Mouse (Mus musculus) stomach, embryonic 14.5 days (tissue): ENCODE measurements at regions not wholly inside any gene's neighbourhood (a gene's known extent, or its start where the extent isn't known, plus 50 kb on each side); places are given as distances from the start of the nearest gene placed in this dataset.

Experiments used
- ATAC-seq: fragments of 200-750 bp; cut with Nextera tagmentation; 2 replicates; pipeline ENCODE4 v1.8.0; 2017; ENCODE audit warnings: low read depth, moderate TSS enrichment; ENCODE audit not compliant: insufficient number of reproducible peaks, insufficient read depth, low FRiP score
- H3K27ac ChIP-seq: fragments of 300-500 bp; sonication (generic); 2 replicates; pipeline ENCODE4 v1.5.1; 2014; ENCODE audit warnings: mild to moderate bottlenecking, low read length, moderate library complexity, mixed read lengths
- H3K27me3 ChIP-seq: fragments of 300-500 bp; sonication (generic); 2 replicates; pipeline ENCODE4 v1.6.1; 2014; ENCODE audit warnings: low read length, control low read depth, mixed read lengths; ENCODE audit not compliant: control insufficient read depth, insufficient read depth
- H3K36me3 ChIP-seq: fragments of 300-500 bp; sonication (generic); 2 replicates; pipeline ENCODE4 v1.6.1; 2014; ENCODE audit warnings: mild to moderate bottlenecking, control low read depth, low read length, moderate library complexity, mixed read lengths; ENCODE audit not compliant: control insufficient read depth, insufficient read depth
- H3K4me1 ChIP-seq: fragments of 300-500 bp; sonication (generic); 2 replicates; pipeline ENCODE4 v1.6.1; 2014; ENCODE audit warnings: low read length, control low read depth, mixed read lengths; ENCODE audit not compliant: control insufficient read depth, insufficient read depth
- H3K4me2 ChIP-seq: fragments of 300-500 bp; sonication (generic); replicated peaks from 2 replicates; pipeline ENCODE4 v1.6.1; 2014; ENCODE audit warnings: low read depth, low read length, control low read depth
- H3K4me3 ChIP-seq: fragments of 300-500 bp; sonication (generic); 2 replicates; pipeline ENCODE4 v1.5.1; 2014; ENCODE audit warnings: low read depth, low read length, control low read depth
- H3K9ac ChIP-seq: fragments of 300-500 bp; sonication (generic); replicated peaks from 2 replicates; pipeline ENCODE4 v1.6.1; 2014; ENCODE audit warnings: low read depth, mild to moderate bottlenecking, control low read depth, low read length, moderate library complexity, mixed read lengths
- H3K9me3 ChIP-seq: fragments of 300-500 bp; sonication (generic); 2 replicates; pipeline ENCODE4 v1.6.1; 2016; ENCODE audit warnings: low read depth, low read length, control low read depth; ENCODE audit not compliant: control insufficient read depth
- WGBS: fragments of 180-500 bp; shearing (Covaris S2); extraction: QIAGEN DNeasy Blood & Tissue Kit; methylation state at CpG from one replicate; pipeline ENCODE4 v1.1.7; 2014; 5-methylcytosine and 5-hydroxymethylcytosine counted together

GRCm38 (mm10) chr9:84555237-84555636 lies 630.3 kb downstream of the Bckdhb start:
- no peak overlapping the region for H3K9ac ChIP-seq
- H3K36me3 ChIP-seq, result no peaks in the 10 kb centered on the region
- no peak overlapping the region for H3K4me2 ChIP-seq
- no peaks in the 10 kb centered on the region for H3K27me3 ChIP-seq
- 17% methylated on average over 2 of the region's 2 CpGs for WGBS
- H3K4me1 ChIP-seq, result no peaks in the 10 kb centered on the region
- peak; percentile 18; the same call in 1 of the 2 replicates for ATAC-seq
- no peaks in the 10 kb centered on the region for H3K9me3 ChIP-seq
- no peak overlapping the region for H3K4me3 ChIP-seq
- H3K27ac ChIP-seq, result no peak overlapping the region

GRCm38 (mm10) chr9:84556261-84556844 lies 631.4 kb downstream of the Bckdhb start:
- no peaks in the 10 kb centered on the region for H3K4me1 ChIP-seq
- no peak overlapping the region for H3K27ac ChIP-seq
- ATAC-seq, result no peak
- 69% methylated on average over 11 of the region's 11 CpGs for WGBS
- H3K36me3 ChIP-seq, result no peaks in the 10 kb centered on the region
- H3K4me2 ChIP-seq, result no peak overlapping the region
- H3K9me3 ChIP-seq, result no peaks in the 10 kb centered on the region
- no peak overlapping the region for H3K4me3 ChIP-seq
- H3K27me3 ChIP-seq, result no peaks in the 10 kb centered on the region
- H3K9ac ChIP-seq, result no peak overlapping the region

GRCm38 (mm10) chr9:84558346-84558745 lies 633.4 kb downstream of the Bckdhb start:
- Histone ChIP-seq H3K27me3 (no peaks in the 10 kb centered on the region), H3K9ac (no peak overlapping the region), H3K36me3 (no peaks in the 10 kb centered on the region), H3K9me3 (no peaks in the 10 kb centered on the region), H3K4me3 (no peak overlapping the region), H3K27ac (no peak overlapping the region), H3K4me1 (no peaks in the 10 kb centered on the region), H3K4me2 (no peak overlapping the region)
- WGBS, result 66% methylated on average over 1 of the region's 1 CpGs
- ATAC-seq, result no peak

- H3K4me2 ChIP-seq, result no peak overlapping the region
- H3K36me3 ChIP-seq, result no peaks in the 10 kb centered on the region
- H3K27ac ChIP-seq, result no peak overlapping the region
- H3K9ac ChIP-seq, result no peak overlapping the region
- H3K4me3 ChIP-seq, result no peak overlapping the region
- ATAC-seq, result no peak
- no peaks in the 10 kb centered on the region for H3K9me3 ChIP-seq
- H3K27me3 ChIP-seq, result no peaks in the 10 kb centered on the region
- WGBS, result 39% methylated on average over 3 of the region's 3 CpGs
- no peaks in the 10 kb centered on the region for H3K4me1 ChIP-seq
Observed at GRCm38 (mm10) chr9:84569533-84569932, 644.6 kb downstream of the Bckdhb start.

GRCm38 (mm10) chr9:84577781-84578180 lies 652.8 kb downstream of the Bckdhb start:
- ATAC-seq, result no peak
- no peak overlapping the region for H3K4me3 ChIP-seq
- no peaks in the 10 kb centered on the region for H3K4me1 ChIP-seq
- H3K27ac ChIP-seq, result no peak overlapping the region
- 71% methylated on average over 5 of the region's 5 CpGs for WGBS
- no peaks in the 10 kb centered on the region for H3K9me3 ChIP-seq
- H3K27me3 ChIP-seq, result no peaks in the 10 kb centered on the region
- H3K36me3 ChIP-seq, result no peaks in the 10 kb centered on the region
- H3K4me2 ChIP-seq, result no peak overlapping the region
- no peak overlapping the region for H3K9ac ChIP-seq

- Histone ChIP-seq H3K9ac (no peak overlapping the region), H3K9me3 (no peaks in the 10 kb centered on the region), H3K36me3 (no peaks in the 10 kb centered on the region), H3K4me1 (no peaks in the 10 kb centered on the region), H3K4me3 (no peak overlapping the region), H3K27ac (no peak overlapping the region), H3K4me2 (no peak overlapping the region), H3K27me3 (no peaks in the 10 kb centered on the region)
- 84% methylated on average over 4 of the region's 4 CpGs for WGBS
- no peak for ATAC-seq
Observed at GRCm38 (mm10) chr9:84587791-84588190, 662.8 kb downstream of the Bckdhb start.

GRCm38 (mm10) chr9:84594724-84595123 lies 669.8 kb downstream of the Bckdhb start:
- no peak overlapping the region for H3K9ac ChIP-seq
- no peak overlapping the region for H3K4me2 ChIP-seq
- no peaks in the 10 kb centered on the region for H3K4me1 ChIP-seq
- no peaks in the 10 kb centered on the region for H3K36me3 ChIP-seq
- no peak overlapping the region for H3K27ac ChIP-seq
- no peaks in the 10 kb centered on the region for H3K27me3 ChIP-seq
- no peak overlapping the region for H3K4me3 ChIP-seq
- ATAC-seq, result no peak
- WGBS, result 66% methylated on average over 2 of the region's 2 CpGs
- H3K9me3 ChIP-seq, result no peaks in the 10 kb centered on the region
